ENCODE assay signal across 26 mouse cellular contexts in the genomic region with DNA sequence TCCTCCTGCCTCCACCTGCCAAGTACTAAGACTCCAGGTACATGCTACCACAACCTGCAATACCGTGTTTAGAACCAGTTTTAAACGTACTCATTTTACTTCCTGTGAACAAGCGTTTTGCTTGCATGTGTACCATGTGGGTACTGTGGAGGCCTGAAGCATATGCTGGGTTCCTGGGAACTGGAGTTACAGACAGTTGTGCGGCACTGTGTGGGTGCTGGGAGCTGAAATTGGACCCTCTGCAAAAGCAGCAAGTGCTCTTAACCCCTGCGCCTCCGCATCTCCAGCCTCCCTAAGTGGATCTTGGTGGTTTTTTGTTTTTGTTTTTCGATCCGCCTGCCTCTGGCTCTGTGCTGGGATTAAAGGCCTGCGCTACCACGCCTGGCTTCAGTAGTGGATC. TPM values are rescaled to one million over a fixed set of nuclear protein-coding genes. Genes with fewer than 3 reads are reported as not detected.
"Had no signal": no experiment of that assay in that cellular context is flagged by ENCODE, and none has a peak within 500 bp of the region (broad histone marks: within the 10 kb centered on the region; RNA-seq: fewer than 3 reads in every experiment).

No protein-coding gene starts in this region.

- H3K4me1 ChIP-seq: liver, embryonic 13.5 days; liver, embryonic 15.5 days had no signal

- H3K36me3 ChIP-seq: heart, embryonic 10.5 days; heart, embryonic 12.5 days; hindbrain, embryonic 10.5 days; hindbrain, embryonic 12.5 days; intestine, embryonic 15.5 days; limb, embryonic 10.5 days; limb, embryonic 12.5 days; liver, embryonic 13.5 days; liver, embryonic 15.5 days had no signal

- H3K4me3 ChIP-seq: gastrocnemius, adult 2 months; heart, embryonic 10.5 days; heart, embryonic 12.5 days; hindbrain, embryonic 10.5 days; hindbrain, embryonic 12.5 days; intestine, embryonic 15.5 days; limb, embryonic 10.5 days; limb, embryonic 12.5 days; liver, embryonic 13.5 days; liver, embryonic 15.5 days had no signal

- ATAC-seq: hindbrain, embryonic 16.5 days; inflammation-experienced regulatory T-cells, adult 6 months; intestine, embryonic 15.5 days; intestine, postnatal 0 days had no signal

- H3K27ac ChIP-seq: gastrocnemius, adult 2 months; heart, embryonic 10.5 days; hindbrain, embryonic 10.5 days; hindbrain, embryonic 12.5 days; hindbrain, embryonic 14.5 days; intestine, embryonic 15.5 days; limb, embryonic 10.5 days; limb, embryonic 12.5 days; liver, embryonic 13.5 days; liver, embryonic 15.5 days had no signal

- DNase-seq: gastrocnemius, adult 2 months; gastrocnemius, postnatal 10 days; gastrocnemius, postnatal 25 days; heart, adult 18-20 months; heart, postnatal 10 days; heart, postnatal 4 days; kidney, adult 18-20 months; kidney, adult 8-10 months; kidney, postnatal 10 days; kidney, postnatal 25 days; kidney, postnatal 4 days; liver; liver, embryonic 13.5 days had no signal

- H3K9me3 ChIP-seq: heart, embryonic 10.5 days; heart, embryonic 12.5 days; hindbrain, embryonic 10.5 days; hindbrain, embryonic 12.5 days; intestine, embryonic 15.5 days; limb, embryonic 10.5 days; limb, embryonic 12.5 days; liver, embryonic 13.5 days; liver, embryonic 15.5 days had no signal

RNA-seq across cellular contexts. Expression of a gene that starts 6.3 kb away (rescaled TPM):
- total RNA-seq: gastrocnemius, adult 2 months; gastrocnemius, postnatal 25 days; granulocyte monocyte progenitor cell, adult 5-6 weeks had no signal
